Mouse (Mus musculus) cerebral cortex, adult 2 months (tissue): ENCODE data around the gene Saa2.

ENCODE experiments used
- WGBS: fragments of 180-500 bp; shearing (Covaris S2); methylation state at CpG from one replicate; pipeline ENCODE4 v1.1.7; 2018; 5-methylcytosine and 5-hydroxymethylcytosine counted together

The Saa2 gene

GRCm38 (mm10) chr7:46762601-46763000 lies 11.0 kb downstream of the Saa2 start:
- WGBS = 97% methylated on average over 5 of the region's 5 CpGs

- whole genome bisulfite sequencing = 84% methylated on average over 8 of the region's 8 CpGs
Measured at GRCm38 (mm10) chr7:46764672-46765071, 13.1 kb downstream of the Saa2 start.

GRCm38 (mm10) chr7:46768451-46768850 lies 16.9 kb downstream of the Saa2 start:
- 95% methylated on average over 7 of the region's 7 CpGs for WGBS

- 71% methylated on average over 4 of the region's 4 CpGs for WGBS
Measured at GRCm38 (mm10) chr7:46770706-46771105, 19.1 kb downstream of the Saa2 start.

- WGBS = 80% methylated on average over 5 of the region's 5 CpGs
Measured at GRCm38 (mm10) chr7:46789177-46789849, 37.7 kb downstream of the Saa2 start.

GRCm38 (mm10) chr7:46793871-46794270 lies 42.3 kb downstream of the Saa2 start:
- WGBS = 78% methylated on average over 4 of the region's 4 CpGs

GRCm38 (mm10) chr7:46795287-46796205 lies 44.0 kb downstream of the Saa2 start, which contains the start of the genes Hps5 and Gtf2h1:
Hps5 (minus strand) TSS chr7:46796064.
Gtf2h1 (plus strand) TSS chr7:46796103.
- under 1% methylated on average over 73 of the region's 75 CpGs for WGBS

- 1% methylated on average over 31 of the region's 31 CpGs for WGBS
Measured at GRCm38 (mm10) chr7:46796206-46796679, 44.7 kb downstream of the Saa2 start.

- WGBS = 38% methylated on average over 6 of the region's 6 CpGs
Measured at GRCm38 (mm10) chr7:46796779-46797178, 45.2 kb downstream of the Saa2 start.
